Mouse (Mus musculus): ENCODE data around the gene Cfap36.

GRCm38 (mm10) chr11:29248386-29248785 lies 1.2 kb upstream of the Cfap36 start:
- TF ChIP-seq POLR2A (IDR thresholded peaks at IDR 0.05; ENCODE audit: insufficient read depth, low read depth, low read length), result no peak
- TF ChIP-seq CTCF (IDR thresholded peaks at IDR 0.05; ENCODE audit: insufficient read depth, low read depth, low read length), result no peak
